Mouse (Mus musculus) spleen, postnatal 36 days (tissue): ENCODE results near the gene Gm20937.
"Not testable (repeated sequence)": the region's sequence is repeated elsewhere in the genome, so short reads cannot be mapped to it uniquely, and the experiment has no call there.

Experiments used
- DNase-seq, 2 experiments: peaks; one replicate each; pipeline ENCODE4 v3.0.0; 2022; ENCODE audit warnings: low spot score in 2 of 2, mixed read lengths in 1 of 2

The Gm20937 gene

DNA sequence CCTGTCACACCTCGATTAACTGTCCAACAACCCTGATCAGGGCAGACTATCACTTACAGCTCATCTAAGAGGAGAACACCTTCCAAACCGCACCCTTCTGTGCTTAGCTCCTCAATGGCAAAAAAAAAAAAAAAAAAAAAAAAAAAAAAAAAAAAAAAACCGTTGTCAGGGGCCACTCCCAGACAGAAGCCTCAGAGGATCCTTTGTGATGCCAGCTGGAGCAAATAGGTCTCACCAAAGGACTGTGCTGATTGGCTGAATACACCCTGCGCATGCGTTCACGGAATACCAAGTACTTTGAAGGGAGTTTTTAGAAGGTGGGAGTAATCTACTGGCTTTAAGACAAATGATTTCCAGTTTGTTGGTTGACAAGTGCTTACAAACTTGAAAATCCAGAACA is at the start of gene Gm20937:
Gm20937 (minus strand) TSS at position 101 of the 400 bp plus-strand sequence.
- not testable (repeated sequence) for DNase-seq
